Comparison of ENCODE assay signal across 1 mouse cellular context in the genomic region with DNA sequence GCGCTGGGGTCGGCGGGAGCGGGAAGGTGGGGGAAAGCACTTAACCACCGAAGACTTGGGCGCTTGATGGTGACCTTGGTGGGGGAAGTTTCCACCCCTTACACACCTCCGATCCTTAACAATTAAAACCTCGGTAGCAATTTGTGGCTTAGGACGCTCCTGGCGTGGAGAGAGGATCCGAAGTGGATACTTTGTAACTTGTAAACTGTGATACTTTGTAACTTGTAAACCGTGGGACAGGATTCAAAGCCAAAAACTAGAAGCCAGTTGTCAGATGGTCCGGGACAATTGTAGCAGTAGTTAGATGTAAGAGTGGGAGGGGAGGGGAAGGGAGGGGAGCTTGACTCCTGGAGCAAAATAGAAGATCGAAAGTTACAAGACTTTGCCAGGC.
A peak's percentile ranks its signal among the peaks of the same experiment; 100 is the strongest.
TF ChIP-seq lines count a peak whose summit lies in the region.

No protein-coding gene starts in this region.

TF ChIP-seq in MEL, 35 proteins besides CTCF, POLR2A, EP300 and RAD21:
- no peak for TF ChIP-seq MEF2A (IDR thresholded peaks at IDR 0.05; ENCODE audit: extremely low read depth, insufficient replicate concordance, low read depth, low read length, poor library complexity, severe bottlenecking)
- 0 out of 2 replicates have a peak, but pooled peaks have one; percentile 20 for TF ChIP-seq MAZ (IDR thresholded peaks at IDR 0.05; ENCODE audit: low read depth, low read length)
- TF ChIP-seq NELFE (IDR thresholded peaks at IDR 0.05; ENCODE audit: low read depth, low read length), result no peak
- TF ChIP-seq E2F4 (IDR thresholded peaks at IDR 0.05; ENCODE audit: borderline replicate concordance, low read depth, low read length), result no peak
- no peak for TF ChIP-seq MYC (IDR thresholded peaks at IDR 0.05; ENCODE audit: low read depth, low read length)
- no peak for TF ChIP-seq TBP (IDR thresholded peaks at IDR 0.05; ENCODE audit: low read depth, low read length)
- TF ChIP-seq SIN3A (IDR thresholded peaks at IDR 0.05; ENCODE audit: low read length), result no peak
- no peak for TF ChIP-seq MYB (IDR thresholded peaks at IDR 0.05; ENCODE audit: low read depth, low read length)
